Mouse (Mus musculus) frontal cortex, postnatal 25 days (tissue): ENCODE measurements around the gene Stxbp2.

Source experiments
- DNase-seq, 2 experiments: peaks; one replicate each; pipeline ENCODE4 v3.0.0; 2022; ENCODE audit warnings: low spot score in 2 of 2

The Stxbp2 gene

DNA sequence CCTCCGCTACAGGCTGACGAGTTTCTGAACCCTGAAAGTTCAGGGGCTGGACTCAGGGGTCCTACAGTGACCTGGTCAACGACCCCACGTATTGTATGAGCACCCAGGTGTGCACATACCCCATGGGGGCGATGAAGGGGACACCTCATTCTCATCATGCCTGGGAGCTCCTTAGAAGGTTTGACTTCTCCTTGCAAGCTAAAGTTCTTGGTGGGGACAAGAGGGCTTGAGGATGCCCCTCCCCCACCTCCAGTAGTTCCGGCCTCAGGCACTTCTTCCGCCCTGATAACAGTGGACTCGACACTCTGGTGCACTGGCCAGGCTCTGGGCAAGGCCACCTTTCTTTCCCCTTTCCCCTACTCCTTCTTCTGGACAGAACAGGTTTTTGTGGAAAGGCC, 722 bp downstream of the Stxbp2 start:
- DNase-seq: no peak

DNA sequence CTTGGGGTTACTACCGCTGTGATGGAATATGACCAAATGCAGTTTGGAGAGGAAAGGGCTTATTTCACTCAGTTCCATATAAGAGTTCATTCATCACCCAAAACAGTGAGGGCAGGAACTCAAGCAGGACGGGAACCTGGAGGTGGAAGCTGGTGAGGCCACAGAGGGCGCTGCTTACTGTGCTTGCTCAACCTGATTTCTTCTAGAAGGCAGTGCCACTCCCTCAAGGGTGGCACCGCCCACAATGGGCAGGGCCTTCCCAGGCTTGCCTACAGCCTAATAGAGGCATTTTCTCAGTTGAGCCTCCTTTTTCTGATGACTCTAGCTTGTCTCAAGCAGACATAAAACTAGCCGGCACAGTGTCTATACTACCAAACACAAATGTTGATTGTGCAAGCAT, 15.0 kb downstream of the Stxbp2 start:
- DNase-seq: no peak

DNA sequence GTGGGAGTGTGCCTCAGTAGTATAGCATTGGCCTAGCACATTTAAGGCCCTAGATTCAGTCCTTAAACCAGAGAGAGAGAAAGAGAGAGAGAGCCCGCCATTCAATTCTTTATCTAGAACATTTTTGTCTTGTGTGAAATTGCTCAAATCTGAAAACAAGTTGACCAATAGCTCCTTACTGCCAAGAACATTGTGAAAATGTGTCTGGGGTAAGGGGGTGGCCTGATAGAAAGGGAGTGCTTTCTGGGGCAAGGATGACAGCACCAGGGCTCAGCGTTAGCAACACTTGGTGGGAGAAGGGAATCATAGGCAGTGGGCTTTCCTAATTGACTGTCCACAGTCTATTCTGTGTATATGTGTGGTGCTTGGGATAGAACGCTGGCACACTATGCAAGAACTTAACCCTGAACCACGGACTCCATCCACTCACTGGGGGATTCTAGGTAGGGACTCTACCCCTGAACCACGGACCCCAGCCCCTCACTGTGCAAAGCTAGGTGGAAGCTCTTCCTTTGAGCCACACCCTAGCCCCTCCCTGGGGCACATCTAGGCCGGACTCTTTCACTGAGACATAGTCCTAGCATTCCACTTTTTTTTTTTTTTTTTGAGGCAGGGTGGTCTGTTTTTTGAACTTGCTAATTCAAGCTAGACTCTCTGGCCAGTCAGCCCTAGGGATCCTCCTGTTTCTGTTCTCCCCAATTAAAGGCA, 16.2 kb downstream of the Stxbp2 start:
- no peak for DNase-seq

DNA sequence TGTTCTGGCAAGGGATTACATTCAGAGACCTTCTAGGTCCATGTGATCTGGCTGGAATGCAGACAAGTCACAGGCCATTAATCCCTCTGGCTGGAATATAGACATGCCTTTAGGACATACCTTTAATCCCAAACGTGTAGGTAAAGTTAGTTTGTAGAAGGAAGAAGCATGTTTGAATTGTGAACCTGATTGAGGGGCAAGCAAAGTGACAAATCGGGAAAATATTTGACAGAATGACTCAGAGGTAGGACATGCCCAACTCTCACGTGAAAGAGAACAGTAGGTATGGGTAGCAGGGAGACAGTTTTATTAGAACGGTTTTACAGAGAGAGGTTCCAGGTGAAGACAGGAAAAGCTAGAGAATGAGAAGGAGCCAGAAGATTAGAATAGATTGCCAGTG, 16.8 kb downstream of the Stxbp2 start:
- no peak for DNase-seq

DNA sequence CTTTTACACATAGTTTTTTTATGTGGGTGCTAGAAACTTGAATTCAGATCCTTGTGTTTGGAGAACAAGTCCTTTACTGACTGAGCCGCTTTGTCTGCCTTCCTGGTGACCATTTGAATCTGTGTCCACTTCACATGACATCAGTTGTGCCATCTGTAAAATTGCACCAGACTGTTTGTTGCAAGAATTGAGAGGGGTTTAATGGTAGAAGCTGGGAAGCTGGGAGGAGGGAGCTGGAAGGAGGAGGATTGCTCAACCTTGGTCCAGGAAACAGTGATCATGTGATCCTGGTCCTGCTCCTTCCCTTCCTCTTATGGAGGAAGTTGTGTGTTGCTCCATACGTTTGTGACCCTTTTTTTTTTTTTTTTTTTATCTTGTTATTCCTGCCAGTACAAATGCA, 17.5 kb downstream of the Stxbp2 start:
- DNase-seq: no peak

DNA sequence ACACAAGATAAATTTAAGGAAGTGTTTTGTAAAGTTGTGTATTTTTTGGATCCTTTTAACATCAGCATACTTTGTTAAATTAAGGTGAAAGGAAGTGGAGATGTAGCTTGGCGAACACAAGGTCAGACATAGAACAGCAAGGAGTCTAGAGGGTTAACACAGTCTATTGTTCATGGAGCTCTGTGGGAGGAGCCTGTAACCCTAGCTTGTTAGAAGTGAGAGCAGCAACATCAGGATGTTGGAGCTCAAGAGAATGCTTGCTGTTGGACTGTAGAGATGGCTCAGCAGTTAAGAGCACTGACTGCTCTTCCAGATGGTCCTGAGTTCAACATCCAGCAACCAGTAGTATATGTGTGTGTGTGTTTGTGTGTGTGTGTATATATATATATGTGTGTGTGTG, 18.2 kb downstream of the Stxbp2 start:
- DNase-seq: no peak

DNA sequence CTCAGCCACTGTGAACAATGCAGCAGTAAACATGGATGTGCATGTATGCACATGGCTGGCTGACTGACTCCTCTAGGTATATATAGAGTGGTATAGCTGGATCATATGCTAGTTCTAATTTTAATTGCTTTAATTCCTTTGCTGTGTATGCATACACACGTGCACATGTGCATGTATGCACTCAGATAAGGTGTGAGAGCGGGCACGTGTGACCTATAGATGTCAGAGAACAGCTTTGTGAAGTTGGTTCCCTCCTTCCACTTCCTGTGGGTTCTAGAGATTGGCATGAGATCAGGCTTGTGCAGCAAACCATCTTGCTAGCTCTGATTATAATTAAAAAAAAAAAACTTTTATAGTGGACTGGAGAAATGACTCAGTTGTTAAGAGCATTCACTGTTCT, 22.1 kb downstream of the Stxbp2 start:
- no peak for DNase-seq

DNA sequence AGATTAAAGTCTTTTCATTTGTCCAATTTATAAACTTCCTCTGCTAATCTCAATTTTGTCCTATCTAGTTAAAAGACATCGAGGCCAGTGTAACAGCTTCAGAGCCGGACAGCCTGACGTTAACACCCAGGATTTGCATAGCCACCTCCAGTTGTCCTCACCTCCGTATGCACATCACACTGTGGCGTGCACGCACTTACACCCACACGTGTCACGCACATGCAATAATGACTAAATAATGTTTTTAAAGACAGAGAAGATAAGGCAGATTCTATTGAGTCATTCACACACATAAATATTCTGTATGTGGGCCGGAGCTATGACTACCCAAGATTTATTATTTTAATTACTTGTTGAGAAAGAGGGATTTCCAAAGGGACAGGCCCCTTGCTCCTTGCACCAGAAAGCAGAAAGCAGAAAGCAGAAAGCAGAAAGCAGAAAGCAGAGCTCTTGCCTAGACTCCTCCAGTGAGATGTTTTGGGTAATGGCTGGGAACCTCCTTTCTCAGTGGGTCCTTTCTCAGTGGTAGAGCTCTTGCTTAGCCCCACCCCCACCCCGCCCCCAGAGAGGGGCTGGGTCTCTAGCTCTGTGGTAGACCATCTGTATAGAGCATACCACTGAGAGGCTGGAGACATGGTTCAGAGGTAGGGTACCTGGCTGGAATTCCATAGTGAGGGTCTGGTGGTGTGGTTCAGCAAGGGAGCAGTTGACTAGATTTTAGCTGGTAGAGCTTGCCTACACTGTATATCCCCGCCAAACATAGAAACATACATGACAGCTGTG, 24.2 kb downstream of the Stxbp2 start:
- DNase-seq: no peak

DNA sequence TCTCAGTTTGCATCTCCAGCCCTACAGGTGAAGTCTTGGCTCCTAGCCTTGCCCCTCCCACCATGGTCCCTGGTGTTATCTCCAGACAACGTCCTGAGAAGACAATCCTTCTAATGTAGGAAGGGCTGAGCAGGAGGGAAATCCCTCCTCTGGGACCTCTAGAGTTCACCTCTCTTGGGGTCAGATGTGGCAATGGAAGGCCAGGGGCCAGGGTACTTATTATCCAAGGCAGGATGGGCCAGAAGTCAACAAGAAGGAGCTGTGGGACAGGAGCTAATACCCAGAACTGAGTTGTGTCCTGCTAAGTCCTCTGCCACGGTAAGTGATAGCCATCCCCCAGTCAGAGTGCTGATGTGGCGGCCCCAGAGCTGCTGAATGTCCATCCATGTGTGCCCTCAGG, 24.8 kb downstream of the Stxbp2 start, which contains the start of gene Retn:
Gene Retn (plus strand): TSS at position 245 of the 400 bp plus-strand sequence.
- no peak for DNase-seq

DNA sequence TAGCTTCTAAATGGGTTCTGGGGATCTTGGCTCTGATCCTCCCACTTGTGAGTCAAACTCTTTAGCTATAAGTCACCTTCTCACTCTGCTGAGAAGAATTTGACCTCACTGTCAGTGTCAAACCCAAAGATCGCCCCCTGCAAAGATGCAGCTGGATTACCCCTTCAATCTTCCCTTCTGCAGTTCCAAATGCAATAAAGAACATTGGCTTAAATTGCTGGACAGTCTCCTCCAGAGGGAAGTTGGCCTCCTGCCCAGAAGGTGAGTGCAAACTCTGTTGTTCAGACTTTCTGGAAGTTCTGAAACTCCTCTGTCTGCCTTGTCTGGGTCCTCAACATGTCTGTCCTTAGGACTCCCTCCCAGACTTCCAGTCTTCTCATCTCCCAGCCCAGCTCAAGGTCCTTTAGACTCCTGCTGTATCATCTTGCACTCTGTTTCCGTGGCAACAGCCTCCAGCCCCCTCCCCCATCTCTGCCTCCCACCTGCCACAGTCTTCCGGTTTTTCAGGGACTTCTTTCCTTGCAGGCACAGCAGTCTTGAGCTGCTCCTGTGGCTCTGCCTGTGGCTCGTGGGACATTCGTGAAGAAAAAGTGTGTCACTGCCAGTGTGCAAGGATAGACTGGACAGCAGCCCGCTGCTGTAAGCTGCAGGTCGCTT, 26.1 kb downstream of the Stxbp2 start:
- DNase-seq: peak in 1 of 2 experiments; percentile 40

DNA sequence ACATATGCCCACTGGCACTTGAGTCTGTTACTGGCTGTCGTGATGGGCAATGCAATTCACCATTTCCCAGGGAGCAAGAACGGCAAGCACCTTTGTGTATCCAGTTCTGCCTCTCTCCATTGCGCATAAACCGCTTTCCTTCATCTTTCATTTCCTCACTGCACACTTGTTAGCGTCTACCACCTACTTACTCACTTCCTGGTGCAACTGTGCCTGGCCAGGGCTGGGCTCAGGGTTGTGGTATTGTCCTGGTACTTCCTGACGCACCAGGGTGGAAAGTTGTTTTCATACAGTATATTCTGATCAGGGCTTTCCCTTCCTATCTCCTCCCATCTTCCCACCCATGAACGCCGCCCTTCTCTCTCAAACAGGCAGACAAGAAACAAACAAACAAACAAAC, 30.1 kb downstream of the Stxbp2 start:
- no peak for DNase-seq

DNA sequence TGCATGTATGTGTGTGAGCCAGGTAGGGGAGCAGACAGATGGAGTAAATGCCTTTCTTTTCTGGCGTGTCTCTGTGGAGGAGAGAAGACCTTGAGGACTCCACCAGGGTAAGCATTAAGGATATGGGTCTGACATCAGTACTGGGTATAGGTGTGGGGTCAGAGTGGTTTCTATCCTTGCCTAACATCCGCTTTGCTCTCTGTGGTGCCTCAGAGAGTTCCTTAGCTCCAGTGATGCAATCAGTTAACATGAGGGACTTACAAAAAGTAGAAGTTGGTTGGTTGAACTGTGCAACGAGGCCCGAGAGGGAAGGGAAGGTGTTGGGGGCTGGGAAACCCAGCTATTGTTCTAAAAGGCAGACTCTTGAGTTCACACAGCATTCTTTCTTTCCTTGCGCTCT, 33.6 kb downstream of the Stxbp2 start:
- DNase-seq: no peak

DNA sequence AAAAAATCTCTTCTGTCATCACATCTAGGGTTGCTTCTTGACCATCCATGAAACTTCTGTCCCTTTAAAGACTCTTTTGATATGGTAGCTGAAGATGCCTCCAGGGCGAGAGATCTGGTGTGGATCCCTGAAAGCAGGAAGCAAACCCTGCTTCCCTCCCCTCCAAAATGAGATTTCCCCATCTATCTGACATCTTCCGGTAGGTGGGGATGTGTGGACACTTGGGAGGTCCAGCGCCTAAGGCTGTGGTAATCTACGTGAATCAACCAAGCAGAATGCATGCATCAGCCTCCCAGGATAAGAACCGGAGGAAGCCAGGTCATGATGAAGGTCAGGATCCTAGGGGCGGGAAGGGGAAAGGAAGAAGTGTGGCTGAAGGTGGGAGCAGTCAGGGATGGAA, 34.8 kb downstream of the Stxbp2 start, which contains the start of gene Mcemp1:
Gene Mcemp1 (plus strand): TSS at position 248 of the 400 bp plus-strand sequence.
- no peak for DNase-seq

DNA sequence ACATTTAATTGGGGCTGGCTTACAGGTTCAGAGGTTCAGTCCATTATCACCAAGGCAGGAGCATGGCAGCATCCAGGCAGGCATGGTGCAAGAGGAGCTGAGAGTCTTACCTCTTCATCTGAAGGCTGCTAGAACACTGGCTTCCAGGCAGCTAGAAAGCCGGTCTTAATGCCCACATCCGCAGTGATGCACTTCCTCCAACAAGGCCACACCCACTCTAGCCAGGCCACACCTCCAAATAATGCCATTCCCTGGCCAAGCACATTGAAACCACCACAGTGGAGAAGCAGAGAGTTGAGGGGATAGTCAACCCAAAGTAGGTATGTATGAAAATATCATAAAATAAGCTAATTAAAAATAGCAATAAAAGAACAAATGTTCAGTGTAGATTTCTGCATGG, 39.6 kb downstream of the Stxbp2 start:
- DNase-seq: no peak

DNA sequence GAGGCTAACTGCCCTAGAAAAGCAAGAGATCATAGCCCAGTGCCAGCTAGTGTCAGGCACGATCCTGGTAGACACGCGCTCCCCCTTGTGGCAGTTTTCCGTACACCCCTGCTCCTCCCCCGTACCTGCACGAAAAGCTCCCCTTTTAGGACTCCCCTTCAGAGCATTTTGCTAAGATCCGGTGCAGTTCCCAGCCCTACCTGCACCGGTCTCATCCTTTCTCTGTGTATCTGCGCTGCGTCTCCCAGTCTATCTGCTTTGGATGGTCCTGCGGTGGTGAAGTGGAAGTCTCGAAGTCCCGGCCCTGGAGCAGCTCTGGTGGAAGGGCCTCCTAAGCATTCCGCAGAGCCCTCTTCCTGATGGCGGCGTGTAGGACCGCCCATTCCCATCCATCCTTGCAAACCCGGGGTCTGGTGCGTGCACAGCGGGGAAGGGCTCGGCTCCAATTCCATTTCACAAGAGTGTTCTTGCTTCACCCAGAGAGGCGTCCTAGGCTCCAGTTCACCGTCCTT, 41.3 kb downstream of the Stxbp2 start, which contains the start of gene Fcor:
Gene Fcor (minus strand): TSS at position 383 of the 512 bp plus-strand sequence.
- peak; percentile 85 to 90 for DNase-seq

DNA sequence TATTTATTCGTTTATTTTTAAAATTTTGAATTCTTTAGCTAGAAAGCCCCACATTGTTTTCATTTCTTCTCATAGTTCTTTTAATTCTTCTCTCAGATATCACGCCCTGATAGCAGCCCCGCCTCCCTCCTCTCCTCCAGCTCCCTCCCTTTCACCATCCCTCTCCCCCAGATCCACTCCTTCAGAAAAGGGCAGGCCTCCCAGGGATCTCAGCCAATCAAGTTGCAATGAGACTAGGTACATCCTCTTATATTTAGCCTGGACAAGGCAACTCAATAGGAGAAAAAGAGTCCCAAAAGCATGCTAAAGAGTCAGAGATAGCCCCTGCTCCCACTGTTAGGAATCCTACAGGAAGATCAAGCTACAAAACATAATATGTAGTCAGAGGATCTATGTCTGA, 43.9 kb downstream of the Stxbp2 start:
- no peak for DNase-seq

DNA sequence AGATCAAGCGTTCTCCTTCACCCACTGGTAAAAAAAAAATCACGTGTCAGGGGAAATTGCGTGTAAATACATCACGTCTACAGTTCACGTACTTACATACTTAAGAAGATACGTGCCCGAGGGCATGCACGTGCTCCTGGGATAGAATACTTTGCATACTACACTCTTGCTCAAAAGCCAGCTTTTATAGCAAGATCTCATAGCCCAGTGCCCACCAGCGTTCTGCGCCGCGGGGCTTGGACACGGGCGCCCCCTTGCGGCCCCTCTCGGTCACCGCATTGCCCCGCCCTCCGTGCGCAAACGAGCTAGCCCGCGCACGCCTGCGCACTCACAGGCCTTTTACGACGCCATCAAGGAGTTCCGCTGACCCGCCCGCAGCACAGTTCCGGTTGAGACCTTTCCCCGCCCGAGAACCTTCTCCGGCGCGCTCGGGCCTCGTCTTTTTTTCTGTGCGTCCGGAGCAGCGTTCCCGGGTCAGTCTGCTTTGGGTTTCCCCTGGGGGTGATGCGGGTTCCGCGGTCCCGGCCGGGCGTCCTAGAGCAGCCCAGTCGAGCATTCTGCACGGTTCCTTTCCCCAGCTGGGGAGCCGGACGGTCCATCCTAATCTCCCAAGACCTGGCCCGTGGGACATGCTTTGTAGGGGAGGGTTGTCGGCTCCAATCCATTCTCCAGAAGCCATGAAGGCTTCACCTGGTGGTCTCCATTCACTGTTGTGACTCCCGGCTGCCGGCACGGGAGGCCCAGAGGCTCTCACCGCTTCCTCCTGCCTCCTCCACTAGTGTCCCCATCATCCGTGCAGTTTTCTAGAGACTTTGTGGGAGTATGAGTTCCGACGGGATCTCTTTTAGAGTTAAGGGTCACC, 45.6 kb downstream of the Stxbp2 start, which contains the start of gene Trappc5:
Gene Trappc5 (plus strand): TSS at position 169 of the 862 bp plus-strand sequence.
- DNase-seq: peak; percentile 93 to 94

DNA sequence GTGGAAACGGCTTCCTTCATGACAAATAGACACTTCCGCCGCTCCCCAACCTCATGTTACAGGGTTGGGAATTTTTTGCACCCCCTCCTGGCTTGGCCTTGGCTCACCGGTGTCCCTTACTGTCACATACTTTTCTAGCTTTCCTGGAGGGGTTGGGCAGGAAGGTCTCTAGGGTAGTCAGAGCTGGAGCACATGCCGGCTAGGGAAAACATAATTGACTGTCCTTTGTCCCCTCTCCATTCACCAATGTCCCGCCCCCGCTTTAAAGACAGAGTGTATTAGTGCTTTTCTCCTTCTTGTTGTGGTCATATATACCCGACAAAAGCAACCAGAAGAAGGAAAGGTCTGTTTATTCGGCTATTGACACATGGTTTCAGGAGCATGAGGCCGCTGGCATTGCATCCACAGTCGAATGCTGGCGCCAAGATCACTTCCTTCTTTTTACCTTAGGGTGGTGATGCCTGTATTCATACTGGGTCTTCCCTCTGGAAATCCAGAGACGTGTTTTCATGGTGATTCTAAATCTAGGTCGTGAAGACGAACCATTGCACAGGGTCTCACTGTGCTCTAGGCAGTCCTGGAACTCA, 46.3 kb downstream of the Stxbp2 start:
- no peak for DNase-seq

DNA sequence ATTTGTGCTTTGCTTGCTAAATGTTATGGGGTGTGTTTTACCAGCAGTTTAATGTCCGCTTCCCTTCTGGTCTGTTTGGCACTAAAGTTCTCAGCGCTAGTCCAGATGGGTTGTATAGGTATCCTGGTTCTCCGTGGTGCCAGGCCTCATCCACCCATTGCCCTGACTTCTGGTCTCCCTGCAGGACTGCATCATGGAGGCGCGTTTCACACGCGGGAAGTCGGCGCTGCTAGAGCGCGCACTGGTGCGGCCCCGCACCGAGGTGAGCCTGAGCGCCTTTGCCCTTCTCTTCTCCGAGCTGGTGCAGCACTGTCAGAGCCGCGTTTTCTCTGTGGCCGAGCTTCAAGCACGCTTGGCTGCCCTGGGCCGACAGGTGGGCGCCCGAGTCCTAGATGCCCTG, 48.1 kb downstream of the Stxbp2 start:
- no peak for DNase-seq

DNA sequence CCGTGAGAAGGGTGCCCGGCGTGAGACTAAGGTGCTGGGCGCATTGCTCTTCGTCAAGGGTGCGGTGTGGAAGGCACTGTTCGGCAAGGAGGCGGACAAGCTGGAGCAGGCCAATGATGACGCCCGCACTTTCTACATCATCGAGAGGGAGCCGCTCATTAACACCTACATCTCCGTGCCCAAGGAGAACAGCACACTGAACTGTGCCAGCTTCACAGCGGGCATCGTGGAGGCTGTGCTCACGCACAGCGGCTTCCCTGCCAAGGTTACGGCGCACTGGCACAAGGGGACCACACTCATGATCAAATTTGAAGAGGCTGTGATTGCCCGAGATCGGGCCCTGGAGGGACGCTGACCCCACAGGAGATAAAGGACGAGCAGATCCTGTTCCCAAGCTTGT, 48.5 kb downstream of the Stxbp2 start:
- no peak for DNase-seq

DNA sequence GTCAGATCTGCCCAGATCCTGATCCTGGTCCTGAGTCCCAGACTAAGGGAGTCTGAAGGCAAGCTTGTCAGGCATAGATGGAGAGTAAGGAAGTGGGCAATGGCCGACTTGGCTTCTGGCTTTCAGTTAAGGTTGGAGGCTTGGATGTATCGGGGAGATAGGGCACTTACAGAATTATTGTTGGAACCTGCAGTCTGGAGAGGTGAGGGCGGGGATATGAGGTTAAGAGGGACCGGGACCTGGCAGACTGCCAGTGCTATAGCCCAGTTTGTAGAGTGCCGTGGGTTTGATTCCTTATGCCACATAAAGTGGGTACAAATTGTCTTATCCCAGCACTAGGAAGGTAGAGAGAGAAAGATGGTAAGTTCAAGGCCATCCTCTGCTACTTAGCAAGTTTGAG, 48.9 kb downstream of the Stxbp2 start:
- no peak for DNase-seq
